Mouse (Mus musculus) neural tube, embryonic 14.5 days (tissue): Measurements from ENCODE around the gene Psma1. TPM values are rescaled to one million over a fixed set of nuclear protein-coding genes. Genes with fewer than 3 reads are reported as not detected.
A peak's percentile ranks its signal among the peaks of the same experiment; 100 is the strongest.

ENCODE experiments used
- ATAC-seq: fragments of 200-750 bp; cut with Nextera tagmentation; 2 replicates; pipeline ENCODE4 v1.8.0; 2017; ENCODE audit warnings: low read depth, mild to moderate bottlenecking, moderate TSS enrichment, moderate library complexity
- H3K27ac ChIP-seq: fragments of 300-500 bp; sonication (generic); 2 replicates; pipeline ENCODE4 v1.5.1; 2014; ENCODE audit warnings: low read depth, mild to moderate bottlenecking, control low read depth, low read length, moderate library complexity, mixed read lengths
- H3K27me3 ChIP-seq: fragments of 300-500 bp; sonication (generic); 2 replicates; pipeline ENCODE4 v1.6.1; 2014; ENCODE audit warnings: low read length; ENCODE audit not compliant: control insufficient read depth, insufficient read depth
- H3K36me3 ChIP-seq: fragments of 300-500 bp; sonication (generic); 2 replicates; pipeline ENCODE4 v1.6.1; 2014; ENCODE audit warnings: low read length, mixed read lengths; ENCODE audit not compliant: control insufficient read depth, insufficient read depth
- H3K4me1 ChIP-seq: fragments of 300-500 bp; sonication (generic); 2 replicates; pipeline ENCODE4 v1.6.1; 2014; ENCODE audit warnings: low read length; ENCODE audit not compliant: control insufficient read depth, insufficient read depth
- H3K4me2 ChIP-seq: fragments of 300-500 bp; sonication (generic); 2 replicates; pipeline ENCODE4 v1.6.1; 2014; ENCODE audit warnings: mild to moderate bottlenecking, low read depth, low read length, control low read depth
- H3K4me3 ChIP-seq: fragments of 300-500 bp; sonication (generic); 2 replicates; pipeline ENCODE4 v1.5.1; 2014; ENCODE audit warnings: low read depth, low read length, control low read depth, mixed read lengths
- H3K9ac ChIP-seq: fragments of 300-500 bp; sonication (generic); replicated peaks from 2 replicates; pipeline ENCODE4 v1.6.1; 2014; ENCODE audit warnings: low read depth, mild to moderate bottlenecking, control low read depth, low read length, mixed read lengths
- H3K9me3 ChIP-seq: fragments of 300-500 bp; sonication (generic); 2 replicates; pipeline ENCODE4 v1.6.1; 2016; ENCODE audit warnings: low read length; ENCODE audit not compliant: control insufficient read depth
- WGBS: fragments of 180-500 bp; shearing (Covaris S2); extraction: QIAGEN DNeasy Blood & Tissue Kit; methylation state at CpG from one replicate; pipeline ENCODE4 v1.1.7; 2014; 5-methylcytosine and 5-hydroxymethylcytosine counted together
- polyA plus RNA-seq: library from polyadenylated mRNA; unstranded; fragments of >200 nt; fragmentation: Nextera tagmentation; extraction: Ambion mirVana; gene quantifications from 2 replicates; pipeline ENCODE4 v1.2.1, GENCODE M21; 2014

Psma1 gene
- polyA plus RNA-seq, 1 experiment from 2014 or later = 373 TPM

DNA sequence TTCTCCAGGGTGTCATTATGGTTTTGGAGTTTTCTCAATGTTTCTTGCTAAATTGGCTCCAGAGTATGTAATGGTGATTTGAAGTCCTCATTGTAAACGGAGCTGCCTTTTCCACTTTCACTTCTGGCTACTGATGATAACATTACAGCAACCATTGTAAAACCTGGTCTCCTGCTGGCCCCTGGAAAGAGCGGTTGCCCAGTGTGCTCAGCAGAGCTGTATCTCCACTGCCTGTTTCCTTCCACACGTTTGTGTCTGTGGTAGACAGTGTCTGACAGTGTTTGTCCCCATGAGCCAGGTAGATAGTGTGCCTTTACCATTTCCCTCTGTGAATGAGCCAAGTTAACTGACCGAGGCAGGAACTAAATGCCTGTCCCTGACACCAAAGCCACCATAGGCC lies 33.1 kb upstream of the Psma1 start:
- Histone ChIP-seq H3K27ac (no peak overlapping the region), H3K4me1 (no peaks in the 10 kb centered on the region), H3K4me2 (no peak overlapping the region), H3K9ac (no peak overlapping the region), H3K9me3 (no peaks in the 10 kb centered on the region), H3K36me3 (no peaks in the 10 kb centered on the region), H3K4me3 (no peak overlapping the region), H3K27me3 (no peaks in the 10 kb centered on the region)
- WGBS = 51% methylated on average over 4 of the region's 4 CpGs
- no peak for ATAC-seq

DNA sequence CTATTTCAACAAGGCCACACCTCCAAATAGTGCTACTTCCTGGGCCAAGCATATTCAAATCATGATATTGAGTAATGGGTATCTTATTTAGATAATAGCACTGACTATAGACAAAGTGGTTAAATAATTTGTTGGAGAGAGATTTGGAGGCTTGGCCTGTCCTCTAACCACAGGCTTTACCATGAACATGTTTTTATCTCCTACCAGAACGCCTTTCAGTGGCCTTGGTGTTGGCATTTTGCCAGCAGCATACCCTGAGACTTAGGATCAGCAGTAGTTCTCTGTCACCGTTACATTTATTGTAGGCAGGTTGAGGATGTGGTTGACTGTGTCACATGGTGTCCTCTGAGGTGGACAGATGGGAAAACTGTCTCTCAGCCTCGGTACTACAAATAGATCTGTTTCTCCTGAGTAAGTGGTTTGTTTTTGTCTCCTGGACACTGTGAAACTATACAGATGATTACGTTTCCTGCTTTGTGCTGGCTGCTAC lies 25.4 kb upstream of the Psma1 start:
- no peak overlapping the region for H3K9ac ChIP-seq
- H3K4me1 ChIP-seq = no peaks in the 10 kb centered on the region
- H3K27ac ChIP-seq = no peak overlapping the region
- ATAC-seq = no peak
- no peak overlapping the region for H3K4me2 ChIP-seq
- H3K36me3 ChIP-seq = no peaks in the 10 kb centered on the region
- H3K27me3 ChIP-seq = no peaks in the 10 kb centered on the region
- 79% methylated on average over 4 of the region's 4 CpGs for WGBS
- no peaks in the 10 kb centered on the region for H3K9me3 ChIP-seq
- no peak overlapping the region for H3K4me3 ChIP-seq

DNA sequence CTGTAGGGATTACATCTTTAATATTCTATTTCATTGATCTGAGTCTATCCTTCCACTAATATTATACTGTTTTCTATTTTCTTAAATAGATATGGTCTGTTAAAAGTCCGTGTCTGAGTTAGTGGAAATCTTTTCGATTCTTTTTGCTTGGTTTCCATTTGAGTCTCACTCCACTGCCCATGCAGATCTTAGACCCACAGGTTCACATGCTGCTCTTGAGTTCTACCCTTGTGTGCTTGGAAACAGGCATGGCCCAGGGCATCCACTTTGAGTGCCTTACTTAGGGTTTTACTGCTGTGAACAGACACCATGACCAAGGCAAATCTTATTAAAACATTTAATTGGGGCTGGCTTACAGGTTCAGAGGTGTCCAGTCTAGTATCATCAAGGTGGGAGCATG lies 24.9 kb upstream of the Psma1 start:
- Histone ChIP-seq H3K36me3 (no peaks in the 10 kb centered on the region), H3K9me3 (no peaks in the 10 kb centered on the region), H3K9ac (no peak overlapping the region), H3K4me2 (no peak overlapping the region), H3K4me3 (no peak overlapping the region), H3K27me3 (no peaks in the 10 kb centered on the region), H3K4me1 (no peaks in the 10 kb centered on the region), H3K27ac (no peak overlapping the region)
- ATAC-seq = no peak
- 91% methylated on average over 2 of the region's 2 CpGs for WGBS

DNA sequence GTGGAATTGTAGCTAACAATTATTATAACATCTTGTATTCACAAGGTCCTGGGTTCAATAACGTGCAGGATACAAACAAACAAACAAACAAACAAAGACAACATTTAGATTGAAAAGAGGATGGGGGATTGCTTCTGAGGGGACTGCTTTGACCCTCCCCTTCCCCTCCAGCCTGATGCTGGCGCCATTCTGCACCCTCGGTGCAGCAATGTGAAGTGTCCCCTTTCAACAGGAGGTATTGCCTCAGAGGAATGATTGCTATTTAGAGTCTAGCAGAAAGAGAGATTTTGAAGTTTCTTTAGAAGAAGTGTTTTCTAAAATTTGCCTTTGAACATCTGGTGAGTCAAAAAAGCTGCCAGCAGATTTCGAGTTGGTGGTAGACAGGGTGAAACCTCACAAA lies 23.3 kb upstream of the Psma1 start:
- no peak overlapping the region for H3K9ac ChIP-seq
- H3K27me3 ChIP-seq = no peaks in the 10 kb centered on the region
- 63% methylated on average over 4 of the region's 4 CpGs for WGBS
- H3K4me2 ChIP-seq = no peak overlapping the region
- H3K9me3 ChIP-seq = no peaks in the 10 kb centered on the region
- no peak overlapping the region for H3K27ac ChIP-seq
- no peaks in the 10 kb centered on the region for H3K4me1 ChIP-seq
- no peak overlapping the region for H3K4me3 ChIP-seq
- no peak for ATAC-seq
- no peaks in the 10 kb centered on the region for H3K36me3 ChIP-seq

DNA sequence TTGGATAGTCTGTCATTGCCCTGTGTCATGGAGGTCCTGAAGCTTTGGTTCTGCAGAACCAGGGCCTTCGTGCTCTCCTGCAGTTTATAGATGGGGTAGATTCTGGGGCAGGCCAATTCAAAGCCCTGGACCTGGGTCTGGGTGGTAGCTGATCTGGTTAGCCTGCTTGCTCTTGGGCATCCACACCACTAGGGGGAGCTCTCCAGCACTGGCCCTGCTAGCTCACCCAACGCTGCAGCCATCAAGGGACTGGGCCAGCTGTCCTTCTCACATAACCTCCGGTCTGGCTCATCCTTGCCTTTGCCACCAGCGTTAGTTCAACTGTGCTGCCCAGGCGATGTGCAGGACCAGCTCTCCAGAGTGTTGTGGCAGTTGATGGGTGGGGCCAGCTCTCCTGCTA lies 18.8 kb upstream of the Psma1 start:
- Histone ChIP-seq H3K4me3 (no peak overlapping the region), H3K27ac (no peak overlapping the region), H3K9me3 (no peaks in the 10 kb centered on the region), H3K4me2 (no peak overlapping the region), H3K27me3 (no peaks in the 10 kb centered on the region), H3K36me3 (no peaks in the 10 kb centered on the region), H3K4me1 (no peaks in the 10 kb centered on the region), H3K9ac (no peak overlapping the region)
- 84% methylated on average over 5 of the region's 5 CpGs for WGBS
- no peak for ATAC-seq

DNA sequence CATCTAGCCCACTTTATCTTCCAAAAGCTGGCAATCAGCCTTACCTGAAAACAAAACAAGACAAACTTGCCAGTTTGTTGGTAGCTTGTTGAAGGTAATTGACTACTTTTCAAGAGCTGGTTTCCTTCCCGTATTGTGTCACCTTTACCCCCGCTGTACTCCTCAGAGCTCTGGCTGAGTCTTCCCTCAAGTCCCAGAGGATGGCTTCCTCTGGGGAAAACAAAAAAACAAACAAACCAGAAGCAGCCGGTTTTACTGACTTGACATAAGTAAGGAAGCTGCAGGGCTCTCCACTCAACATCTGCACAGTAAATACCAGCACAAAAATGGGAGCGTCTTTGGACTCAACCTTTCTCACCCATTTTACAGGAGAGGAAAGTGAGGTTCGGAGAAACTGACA lies 18.0 kb upstream of the Psma1 start:
- H3K9ac ChIP-seq = no peak overlapping the region
- no peak overlapping the region for H3K27ac ChIP-seq
- ATAC-seq = no peak
- H3K4me2 ChIP-seq = no peak overlapping the region
- H3K9me3 ChIP-seq = no peaks in the 10 kb centered on the region
- no peaks in the 10 kb centered on the region for H3K27me3 ChIP-seq
- no peaks in the 10 kb centered on the region for H3K4me1 ChIP-seq
- no peaks in the 10 kb centered on the region for H3K36me3 ChIP-seq
- no peak overlapping the region for H3K4me3 ChIP-seq
- WGBS = 85% methylated on average over 5 of the region's 5 CpGs

DNA sequence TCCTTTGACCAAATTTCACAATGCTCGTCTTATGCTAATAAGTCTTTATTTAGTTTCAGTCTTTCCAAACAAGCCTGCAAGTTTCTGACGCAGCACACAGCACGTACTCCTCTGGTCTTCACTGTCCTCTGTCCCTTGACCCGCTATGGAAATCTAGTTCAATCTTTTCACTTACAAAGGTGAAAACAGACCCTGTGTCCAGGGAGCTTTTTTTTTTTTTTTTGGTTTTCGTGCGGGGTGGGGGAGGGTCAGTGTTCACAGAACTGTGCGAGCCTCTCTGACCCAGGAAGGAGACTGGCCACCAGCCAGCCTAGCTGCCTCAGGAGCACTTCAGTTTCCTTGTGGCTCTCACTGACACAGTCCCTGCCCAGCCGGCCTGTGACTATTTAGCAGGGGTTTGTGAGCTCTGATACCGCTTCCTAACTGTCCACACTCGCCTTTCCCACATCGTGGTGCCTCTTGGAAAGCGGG lies 16.6 kb upstream of the Psma1 start:
- Histone ChIP-seq H3K9me3 (no peaks in the 10 kb centered on the region), H3K9ac (no peak overlapping the region), H3K27ac (no peak overlapping the region), H3K4me2 (peak overlapping the region; percentile 14; the same call in 1 of the 2 replicates), H3K4me3 (no peak overlapping the region), H3K27me3 (no peaks in the 10 kb centered on the region), H3K36me3 (no peaks in the 10 kb centered on the region), H3K4me1 (no peaks in the 10 kb centered on the region)
- 16% methylated on average over 12 of the region's 12 CpGs for WGBS
- no peak for ATAC-seq

DNA sequence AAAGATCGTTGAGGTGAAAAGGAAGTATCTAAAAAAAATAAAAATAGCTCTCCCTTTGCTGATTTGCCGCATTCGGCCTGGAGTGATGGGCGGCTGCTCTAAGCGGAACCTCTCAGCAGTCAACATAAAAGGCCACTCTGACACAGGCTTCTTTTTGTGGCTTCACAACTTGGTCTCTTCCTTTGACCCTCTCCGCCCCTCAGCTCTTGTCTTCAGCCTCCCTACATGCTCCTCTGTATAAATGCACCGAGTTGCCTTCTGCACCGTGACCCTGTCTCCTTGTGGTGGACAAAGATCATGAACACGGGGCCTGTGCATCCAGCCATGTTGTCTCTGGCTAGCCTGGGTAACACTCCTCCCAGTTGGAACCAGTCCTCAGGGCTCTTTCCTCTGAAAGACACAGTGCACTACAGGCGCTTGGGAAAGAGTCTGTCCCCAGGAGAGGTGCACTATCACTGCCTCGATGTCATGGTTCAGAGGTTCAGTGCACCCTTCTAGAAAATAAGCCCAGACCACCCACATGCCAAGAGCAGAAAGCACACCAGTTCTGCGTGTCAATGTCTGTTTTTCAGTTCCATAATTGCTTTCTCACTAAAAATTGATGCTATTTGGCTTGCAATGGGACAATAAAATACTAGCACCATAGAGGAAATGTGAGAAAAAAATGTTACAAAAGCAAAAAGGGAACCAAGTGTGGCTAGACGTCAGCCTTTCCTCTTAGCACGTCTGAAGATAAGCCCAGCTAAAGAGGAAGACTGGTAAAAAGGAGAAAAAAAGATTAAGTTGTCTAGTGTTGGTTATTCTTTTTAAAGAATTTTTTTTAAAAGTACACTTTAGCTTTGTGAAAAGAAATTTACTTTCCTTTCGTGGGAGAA lies 15.8 kb upstream of the Psma1 start:
- no peaks in the 10 kb centered on the region for H3K4me1 ChIP-seq
- no peak for ATAC-seq
- H3K4me3 ChIP-seq = no peak overlapping the region
- 41% methylated on average over 15 of the region's 15 CpGs for WGBS
- H3K4me2 ChIP-seq = no peak overlapping the region
- H3K9ac ChIP-seq = no peak overlapping the region
- H3K36me3 ChIP-seq = no peaks in the 10 kb centered on the region
- no peaks in the 10 kb centered on the region for H3K27me3 ChIP-seq
- H3K27ac ChIP-seq = no peak overlapping the region
- H3K9me3 ChIP-seq = no peaks in the 10 kb centered on the region

DNA sequence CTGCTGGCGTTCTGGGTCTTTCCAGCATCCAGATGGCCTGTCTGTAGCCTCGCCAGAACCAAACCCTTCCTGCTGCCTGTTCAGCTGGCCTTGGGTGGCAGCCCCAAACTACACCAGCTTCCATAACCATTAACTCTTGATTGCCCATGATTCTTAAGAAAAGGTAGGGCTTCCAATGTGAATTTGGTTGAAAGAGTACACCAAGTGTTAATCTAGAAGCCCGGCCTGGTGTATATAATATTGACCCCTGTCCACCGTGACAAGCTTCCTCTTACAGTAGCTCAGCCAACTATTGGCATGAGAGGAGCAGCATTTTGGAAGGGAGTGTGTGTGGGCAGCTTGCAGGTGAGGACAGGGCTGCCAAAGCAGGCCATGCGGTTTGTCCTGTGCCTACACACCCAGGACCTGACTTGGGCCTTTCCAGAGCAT lies 14.2 kb upstream of the Psma1 start:
- Histone ChIP-seq H3K27ac (no peak overlapping the region), H3K4me3 (no peak overlapping the region), H3K27me3 (no peaks in the 10 kb centered on the region), H3K4me2 (no peak overlapping the region), H3K36me3 (no peaks in the 10 kb centered on the region), H3K9ac (no peak overlapping the region), H3K4me1 (no peaks in the 10 kb centered on the region), H3K9me3 (no peaks in the 10 kb centered on the region)
- 76% methylated on average over 5 of the region's 5 CpGs for WGBS
- ATAC-seq = no peak
